Mouse (Mus musculus): ENCODE results near the gene Tenm4.

The Tenm4 gene

DNA sequence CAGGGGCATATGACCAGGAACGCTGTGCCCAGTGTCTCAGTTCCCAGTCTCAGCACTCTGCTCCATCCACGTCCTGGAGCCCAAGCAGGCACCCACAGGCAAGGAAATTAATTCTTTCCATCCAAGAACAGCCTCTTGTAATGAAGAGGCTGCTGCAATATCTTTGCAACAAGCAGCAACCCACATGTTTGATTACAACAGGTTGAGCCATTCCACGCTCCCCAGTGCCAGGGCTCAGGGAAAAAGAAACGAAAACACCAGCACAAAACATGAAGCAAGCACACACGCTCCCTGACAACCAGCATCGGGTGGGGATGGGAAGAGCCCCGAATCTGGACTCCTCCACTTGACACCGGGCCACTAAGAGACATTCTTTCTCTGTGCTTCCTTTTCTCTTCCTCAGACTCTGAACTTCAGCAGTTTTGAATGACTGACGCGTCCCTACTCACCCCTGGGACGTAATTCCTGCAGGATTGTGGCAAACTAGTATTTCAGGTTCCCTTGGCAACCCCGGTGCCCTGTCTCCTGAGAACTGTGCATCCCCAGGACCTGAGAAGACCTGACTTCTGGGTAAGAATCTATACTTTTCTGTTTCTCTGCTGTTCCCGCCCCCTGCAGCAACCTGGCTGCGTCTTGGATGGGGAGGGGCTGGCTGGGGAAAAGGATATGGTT is at the start of gene Tenm4:
Tenm4 (plus strand) TSS at position 323 of the 672 bp plus-strand sequence.
- DNase-seq (ENCODE audit: low spot score in 2 of 2) = no peak

DNA sequence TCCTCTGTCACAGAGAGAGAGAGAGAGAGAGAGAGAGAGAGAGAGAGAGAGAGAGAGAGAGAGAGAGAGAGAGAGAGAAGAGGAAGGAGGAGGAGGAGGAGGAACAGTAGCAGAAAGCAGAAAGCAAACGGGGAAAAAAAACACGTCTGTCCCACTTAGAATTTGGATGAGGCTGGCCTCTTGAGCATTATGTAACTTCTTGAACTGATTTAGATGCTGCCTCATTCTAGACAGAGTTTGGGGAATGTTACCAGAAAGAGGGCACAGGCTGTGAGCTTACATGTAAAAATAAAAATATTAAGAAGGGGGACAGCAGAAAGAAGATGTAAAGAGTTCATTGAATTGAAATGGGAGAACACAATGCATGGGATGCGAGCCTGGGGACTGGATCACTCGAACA is 40.3 kb upstream of the Tenm4 start:
- no peak for DNase-seq (ENCODE audit: low spot score in 2 of 2)

DNA sequence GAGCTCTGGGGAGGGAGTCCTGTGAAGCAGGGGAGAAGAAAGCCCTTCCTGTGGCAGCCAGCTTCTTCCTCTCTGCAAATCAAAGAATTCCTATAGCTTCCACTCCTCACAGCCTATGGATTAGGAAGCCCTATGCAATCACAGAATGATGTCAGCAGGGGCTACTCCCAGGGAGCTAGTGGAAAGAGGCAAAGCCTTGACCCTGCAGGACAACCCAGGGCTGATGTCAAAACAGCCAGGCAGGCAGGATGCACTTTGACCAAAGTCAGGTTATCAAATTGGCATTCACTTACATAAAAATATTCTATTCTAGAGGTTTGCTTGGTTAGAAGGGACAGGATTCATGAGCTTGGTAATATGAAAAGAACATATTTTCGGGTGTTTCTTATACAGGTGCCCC is 39.9 kb upstream of the Tenm4 start:
- no peak for DNase-seq (ENCODE audit: low spot score in 2 of 2)

DNA sequence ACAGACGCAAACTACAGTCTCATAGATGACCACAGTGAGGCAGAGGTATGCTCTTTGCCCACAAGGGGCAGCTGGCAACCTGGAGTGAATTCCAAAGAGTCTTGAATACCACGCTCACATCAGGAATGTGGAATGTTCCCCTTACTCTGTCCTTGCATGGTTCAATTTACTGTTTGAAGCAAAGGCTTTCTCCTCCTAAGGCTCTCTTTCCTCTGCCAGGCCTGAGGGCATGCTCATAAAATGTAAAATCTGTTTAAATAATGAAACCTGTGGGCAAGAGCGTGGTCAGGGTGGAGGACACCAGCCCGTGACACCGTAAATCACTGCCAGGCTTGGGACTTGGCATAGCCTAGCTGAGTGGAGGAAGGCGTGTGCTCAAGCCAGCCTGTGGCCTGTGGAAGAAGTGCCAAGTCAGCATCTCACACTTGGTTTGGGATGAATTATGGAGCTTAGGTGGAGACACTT is 34.5 kb upstream of the Tenm4 start:
- no peak for DNase-seq (ENCODE audit: low spot score in 2 of 2)

GRCm38 (mm10) chr7:96141876-96142275 is 29.2 kb upstream of the Tenm4 start:
- no peak for DNase-seq (ENCODE audit: low spot score in 2 of 2)

- peak in 1 of 2 experiments; percentile 50 for DNase-seq (ENCODE audit: low spot score in 2 of 2)
These were observed 28.0 kb upstream of the Tenm4 start for GRCm38 (mm10) chr7:96142973-96143596.

GRCm38 (mm10) chr7:96147436-96147835 is 23.6 kb upstream of the Tenm4 start:
- no peak for DNase-seq (ENCODE audit: low spot score in 2 of 2)

DNA sequence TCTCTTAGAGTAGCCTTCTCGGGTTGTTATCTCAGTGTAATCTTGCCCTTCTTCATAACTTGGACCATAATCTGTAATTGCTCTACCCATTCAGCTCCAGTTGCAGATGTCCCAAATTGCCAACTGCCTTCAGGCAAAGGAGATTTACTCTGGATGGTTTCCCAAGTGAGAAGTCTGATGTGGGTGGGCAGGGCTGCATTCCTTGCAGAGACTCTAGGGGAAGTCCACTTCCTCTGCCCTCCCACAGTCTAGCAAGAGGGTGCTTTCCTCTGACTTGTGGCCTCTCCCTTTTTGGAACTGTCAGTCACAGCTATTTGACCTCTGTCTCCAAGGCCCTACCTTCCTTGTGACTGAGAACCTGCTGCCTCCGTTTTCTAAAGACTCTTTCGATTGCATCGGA is 22.9 kb upstream of the Tenm4 start:
- DNase-seq (ENCODE audit: low spot score in 2 of 2) = no peak

DNA sequence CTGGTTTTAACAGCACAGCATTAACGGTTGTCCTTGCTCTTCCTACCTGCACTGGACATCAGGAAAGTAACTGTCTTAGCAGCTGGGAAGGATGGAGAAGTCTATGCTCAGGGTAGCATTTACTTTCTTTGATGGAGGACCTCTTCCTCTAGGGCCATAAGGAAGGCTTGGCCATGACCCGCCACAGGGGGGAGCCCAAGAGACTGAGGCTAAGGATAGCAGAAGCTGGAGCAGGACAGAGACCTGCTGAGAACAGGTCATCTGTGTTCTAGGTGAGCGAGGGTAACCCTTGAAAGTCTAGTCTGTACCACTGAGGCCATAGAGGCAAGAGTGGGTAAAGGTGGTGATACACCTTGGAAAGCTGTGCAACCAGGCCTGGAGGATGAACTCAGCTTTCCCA is 19.8 kb upstream of the Tenm4 start:
- peak in 1 of 2 experiments; percentile 43 for DNase-seq (ENCODE audit: low spot score in 2 of 2)

GRCm38 (mm10) chr7:96151961-96152360 is 19.1 kb upstream of the Tenm4 start:
- DNase-seq (ENCODE audit: low spot score in 2 of 2) = no peak

GRCm38 (mm10) chr7:96152431-96152830 is 18.6 kb upstream of the Tenm4 start:
- no peak for DNase-seq (ENCODE audit: low spot score in 2 of 2)

DNA sequence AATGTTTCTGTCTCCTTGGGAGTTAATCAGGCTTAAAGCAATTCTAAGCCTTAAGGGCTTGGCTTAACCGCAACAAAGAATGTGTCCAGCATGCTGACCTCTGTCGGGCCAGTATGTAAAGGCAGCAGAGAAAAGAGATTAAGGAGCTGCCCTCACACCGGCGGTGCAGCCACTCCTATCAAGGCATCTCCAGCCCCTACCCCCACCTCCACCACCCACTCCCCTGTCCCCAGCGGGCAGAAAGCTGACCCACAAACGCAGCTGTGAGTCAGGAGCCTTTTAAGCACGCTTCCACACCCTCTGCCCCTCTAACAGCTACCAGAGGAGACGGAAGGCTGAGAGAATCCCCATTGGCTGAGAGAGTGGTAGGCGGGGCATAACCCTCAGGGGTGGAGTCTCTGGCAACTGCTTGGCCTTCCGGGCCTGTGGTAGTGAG is 18.1 kb upstream of the Tenm4 start:
- DNase-seq (ENCODE audit: low spot score in 2 of 2) = peak in 1 of 2 experiments; percentile 31

DNA sequence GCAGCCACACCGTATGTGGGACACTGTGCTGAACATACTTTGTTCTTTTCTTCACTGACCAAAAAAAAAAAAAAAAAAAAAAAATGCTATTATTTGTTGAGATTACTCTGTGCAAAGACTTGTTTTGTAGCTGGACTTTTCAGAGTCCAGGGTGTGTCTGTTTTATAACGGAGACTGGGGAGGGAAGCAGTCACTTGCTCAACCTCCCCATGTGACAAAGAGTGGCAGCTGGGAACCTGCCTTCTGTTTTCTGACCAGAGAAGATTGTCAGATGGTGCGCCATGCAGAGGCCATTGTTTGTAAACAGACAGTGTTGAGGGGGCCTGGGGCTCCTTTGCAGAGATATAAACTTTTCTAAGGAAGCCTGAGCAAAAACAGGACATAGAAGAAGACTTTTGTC is 17.0 kb upstream of the Tenm4 start:
- DNase-seq (ENCODE audit: low spot score in 2 of 2) = no peak

GRCm38 (mm10) chr7:96156481-96157255 is 14.4 kb upstream of the Tenm4 start:
- DNase-seq (ENCODE audit: low spot score in 2 of 2) = no peak

- no peak for DNase-seq (ENCODE audit: low spot score in 2 of 2)
These were observed 6.9 kb upstream of the Tenm4 start for GRCm38 (mm10) chr7:96164141-96164540.

DNA sequence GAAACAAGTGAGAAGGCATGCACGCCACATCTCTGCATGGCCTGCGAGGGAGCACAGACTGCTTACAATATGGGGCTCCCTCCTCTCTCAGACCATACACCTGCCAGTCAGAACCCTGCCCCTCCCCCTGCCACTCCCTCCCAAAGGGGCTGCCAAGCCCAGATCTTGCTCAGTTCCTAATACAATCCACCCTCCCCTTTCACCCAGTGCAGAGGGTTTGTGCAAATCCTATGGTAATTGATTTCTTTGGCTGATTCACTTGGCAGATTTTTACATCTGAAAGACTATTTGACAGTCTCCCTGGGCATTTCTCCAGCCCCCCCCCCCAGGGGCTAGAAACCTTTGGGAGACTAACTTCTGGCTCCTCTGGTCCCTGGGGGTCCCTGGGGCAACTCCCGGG is 2.1 kb upstream of the Tenm4 start:
- peak in 1 of 2 experiments; percentile 55 for DNase-seq (ENCODE audit: low spot score in 2 of 2)

DNA sequence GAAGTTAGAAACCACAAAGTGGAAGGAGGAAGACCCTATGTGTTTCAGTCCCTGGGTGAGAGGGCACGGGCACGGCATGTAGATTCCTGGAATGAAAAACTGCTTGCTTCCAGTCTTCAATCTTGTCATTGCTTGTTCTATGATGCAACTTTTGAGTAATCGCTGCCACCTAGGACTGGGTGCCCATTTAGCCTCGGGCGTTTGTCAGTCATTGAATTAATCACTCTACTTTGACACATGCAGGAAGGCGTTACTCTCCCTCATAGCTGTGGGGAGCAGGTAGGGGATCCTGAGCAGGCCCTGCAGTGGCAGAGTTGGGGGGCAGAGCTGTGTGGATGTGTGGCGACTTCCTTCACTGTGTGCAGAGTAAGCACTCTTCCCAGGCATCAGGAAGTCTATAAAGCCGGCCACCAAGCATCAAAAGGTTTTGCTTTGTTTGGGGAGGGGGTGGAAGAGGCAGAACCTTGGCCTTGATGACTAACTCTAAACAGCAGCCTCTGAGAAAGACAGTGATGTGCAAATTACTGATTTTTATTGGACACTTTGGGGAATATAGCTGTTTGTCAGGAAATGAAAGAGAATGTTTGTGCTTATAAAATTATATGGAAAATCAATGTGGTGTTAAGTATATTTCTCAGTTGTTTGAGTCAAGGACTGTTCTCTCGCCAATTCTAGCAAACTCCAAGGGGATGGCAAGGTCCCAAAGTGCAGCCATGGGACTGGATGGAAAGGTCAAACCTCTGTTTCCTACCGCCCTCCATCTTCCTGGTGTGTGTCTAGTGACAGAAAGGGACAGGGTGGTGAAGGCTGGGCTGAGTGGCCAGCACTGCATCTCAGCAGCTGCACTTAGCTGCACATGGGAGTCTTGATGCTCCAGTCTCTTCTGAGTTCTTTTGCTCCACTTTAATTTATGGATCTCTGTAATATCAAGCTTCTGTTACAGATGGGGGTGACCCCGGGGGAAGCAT is 834 bp downstream of the Tenm4 start:
- DNase-seq (ENCODE audit: low spot score in 2 of 2) = no peak

GRCm38 (mm10) chr7:96176781-96177180 is 5.7 kb downstream of the Tenm4 start:
- DNase-seq (ENCODE audit: low spot score in 2 of 2) = no peak

DNA sequence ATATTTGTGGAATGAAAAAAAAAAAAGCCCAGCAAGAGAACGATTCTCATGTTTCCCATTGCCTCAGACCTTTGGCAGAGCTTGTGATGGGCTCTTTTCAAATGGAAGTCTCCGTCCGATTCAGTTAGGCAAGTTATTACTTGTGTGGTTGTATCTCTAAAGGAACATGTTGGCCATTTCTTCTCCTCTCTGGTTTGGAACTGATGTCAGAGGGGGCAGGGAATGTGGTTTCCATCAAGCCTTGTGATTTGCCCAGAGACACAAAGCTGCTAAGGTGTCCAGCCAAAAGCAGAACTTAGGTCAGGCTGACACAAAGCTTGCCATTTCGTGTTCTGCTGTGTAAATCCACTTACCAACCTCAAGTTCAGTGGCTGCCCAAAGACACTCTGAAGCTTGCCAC is 10.7 kb downstream of the Tenm4 start:
- no peak for DNase-seq (ENCODE audit: low spot score in 2 of 2)

GRCm38 (mm10) chr7:96183195-96183594 is 12.1 kb downstream of the Tenm4 start:
- no peak for DNase-seq (ENCODE audit: low spot score in 2 of 2)

DNA sequence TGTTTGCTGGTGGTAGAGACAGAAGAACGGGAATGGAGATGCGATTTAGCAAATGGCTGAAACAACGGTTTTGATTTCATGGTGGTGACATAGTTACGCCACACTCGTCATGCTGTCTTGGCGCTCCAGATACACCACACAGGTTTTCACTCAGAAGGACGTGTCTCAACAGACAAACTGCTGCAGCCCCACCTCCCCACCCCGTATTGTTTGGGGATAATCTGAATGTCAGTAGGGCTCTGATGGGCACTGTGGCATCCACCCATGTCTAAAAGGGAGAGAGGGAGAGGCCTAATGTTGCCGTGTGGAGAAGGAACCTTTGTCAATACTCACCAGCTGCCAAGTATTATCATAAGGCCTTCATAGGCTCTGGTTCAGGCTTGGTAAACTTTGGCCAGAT is 14.4 kb downstream of the Tenm4 start:
- no peak for DNase-seq (ENCODE audit: low spot score in 2 of 2)
